Mouse (Mus musculus) layer of hippocampus, adult 9-11 months (tissue): ENCODE measurements around the gene Lat2.

Source experiments
- DNase-seq: peaks from one replicate; pipeline ENCODE4 v3.0.0; 2022

Gene Lat2

DNA sequence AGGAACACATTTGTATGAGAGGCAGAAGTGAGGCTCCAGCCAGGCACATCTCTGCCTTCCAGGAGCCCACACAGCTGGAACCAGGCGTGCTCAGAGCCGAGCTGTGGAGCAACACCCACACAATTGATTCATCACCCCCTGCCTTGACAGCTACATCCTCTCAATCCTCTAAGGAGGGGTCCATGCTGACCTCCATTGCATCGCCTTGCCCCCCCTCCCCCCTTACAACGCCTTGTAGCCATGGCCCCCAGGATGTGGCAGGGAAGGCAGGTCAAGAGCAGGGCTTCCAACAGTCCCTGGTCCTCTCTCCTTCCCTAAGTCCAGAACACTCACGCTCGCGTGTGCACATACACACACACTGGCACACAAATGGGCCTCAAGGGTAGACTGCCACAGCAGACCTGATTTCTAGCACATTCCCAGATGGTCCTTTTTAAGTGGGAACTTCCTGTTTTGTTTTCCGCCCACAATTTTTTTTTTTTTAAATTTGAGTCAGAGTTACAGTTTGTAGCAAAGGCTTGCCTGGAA is 45.8 kb downstream of the Lat2 start:
- peak; percentile 60 for DNase-seq

GRCm38 (mm10) chr5:134568030-134568429 is 46.8 kb downstream of the Lat2 start:
- no peak for DNase-seq

DNA sequence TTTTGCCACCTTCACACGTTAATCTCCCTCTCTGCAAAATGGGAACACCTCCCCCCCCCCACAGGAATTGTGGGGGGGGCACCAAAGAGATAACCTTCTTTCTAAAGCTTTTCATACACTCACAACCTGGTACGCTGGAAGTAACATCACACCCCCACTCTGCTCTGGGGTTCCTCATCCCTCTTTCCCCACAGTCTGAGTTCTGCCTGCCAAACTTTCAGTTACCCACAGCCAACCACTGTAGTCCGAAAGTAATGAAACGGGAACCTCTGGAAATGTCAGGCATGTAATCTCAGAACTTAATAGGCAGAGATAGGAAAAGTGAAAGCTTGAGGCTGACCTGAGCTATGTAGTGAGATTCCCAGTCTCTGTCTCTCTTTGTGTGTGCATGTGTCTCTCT is 47.4 kb downstream of the Lat2 start:
- no peak for DNase-seq

DNA sequence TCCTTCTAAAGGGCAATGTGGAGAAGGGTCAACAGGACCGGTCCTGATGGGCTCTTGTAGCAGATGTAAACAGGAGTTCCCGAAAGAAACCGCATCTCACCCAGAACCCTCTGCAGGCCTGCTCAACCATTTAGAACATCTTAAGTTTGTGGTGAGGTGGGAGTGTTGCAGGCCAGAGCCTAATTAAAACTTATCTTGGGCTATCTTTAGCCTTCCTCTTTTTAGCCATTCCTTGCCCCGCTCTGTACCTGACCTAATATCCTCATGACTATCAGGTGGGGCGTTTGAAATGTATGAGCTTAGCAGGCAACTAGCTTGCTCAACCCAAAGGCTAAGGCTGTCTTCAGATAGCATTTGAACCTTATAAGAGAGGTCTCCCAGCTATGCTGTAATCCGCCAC is 49.1 kb downstream of the Lat2 start:
- DNase-seq, result no peak

GRCm38 (mm10) chr5:134564272-134564671 is 50.6 kb downstream of the Lat2 start:
- no peak for DNase-seq

DNA sequence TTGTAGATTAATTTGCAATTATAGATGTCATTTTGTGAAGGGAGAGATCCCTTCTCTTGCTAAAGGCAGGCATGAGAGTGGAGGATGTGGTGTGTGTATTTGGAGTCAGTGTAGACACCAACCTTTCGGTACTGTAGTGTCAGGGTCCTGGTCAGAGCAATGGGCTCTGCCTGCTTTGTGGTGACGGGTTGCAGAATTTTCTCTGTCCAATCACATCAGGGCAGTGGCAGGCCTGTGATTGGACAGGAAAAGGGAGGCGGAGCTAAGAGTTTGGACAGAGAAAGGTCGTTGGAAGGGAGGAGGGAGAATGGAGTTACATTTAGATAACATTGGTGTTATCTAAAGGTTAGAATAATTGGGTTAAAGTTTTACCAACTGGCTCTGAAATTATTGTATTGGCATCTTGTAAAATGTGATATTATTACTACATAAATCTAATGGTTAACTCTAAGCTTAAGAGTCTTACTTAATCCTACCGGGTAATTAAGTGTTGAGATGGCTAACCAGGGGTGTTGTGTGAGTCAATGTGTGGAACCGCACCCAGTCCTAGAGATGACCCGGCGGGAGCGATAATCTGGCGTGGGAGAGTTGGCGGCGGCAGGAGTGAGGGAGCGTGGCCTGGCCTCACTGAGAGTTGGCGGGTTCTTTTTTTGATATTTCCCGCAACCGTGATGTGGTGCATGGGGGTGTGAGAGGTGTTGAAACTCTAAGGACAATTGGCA is 54.2 kb downstream of the Lat2 start:
- DNase-seq, result no peak

DNA sequence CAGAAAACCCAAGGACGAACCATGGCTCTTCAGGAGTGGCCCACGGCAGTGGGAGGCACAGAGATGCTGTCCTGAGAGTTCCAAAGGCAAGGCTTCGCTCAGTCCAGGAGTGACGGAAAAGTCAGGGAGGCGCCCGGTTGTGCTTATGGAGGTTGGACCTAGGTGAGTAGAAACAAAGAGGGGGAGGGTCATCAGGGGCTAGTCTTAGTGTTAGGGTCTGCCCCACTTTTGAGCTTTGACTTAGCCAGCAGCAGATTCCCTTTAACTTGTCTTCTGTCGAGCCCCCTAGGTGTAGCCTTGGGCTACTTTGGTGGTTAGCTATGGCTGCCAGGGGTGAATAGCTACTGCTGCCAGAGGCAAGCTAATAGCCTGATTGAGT is 54.8 kb downstream of the Lat2 start, which contains the start of gene Syna:
TSS of gene Syna (minus strand) at position 101 of the 379 bp plus-strand sequence.
- no peak for DNase-seq

GRCm38 (mm10) chr5:134555463-134556164 is 59.2 kb downstream of the Lat2 start:
- DNase-seq, result peak; percentile 85

DNA sequence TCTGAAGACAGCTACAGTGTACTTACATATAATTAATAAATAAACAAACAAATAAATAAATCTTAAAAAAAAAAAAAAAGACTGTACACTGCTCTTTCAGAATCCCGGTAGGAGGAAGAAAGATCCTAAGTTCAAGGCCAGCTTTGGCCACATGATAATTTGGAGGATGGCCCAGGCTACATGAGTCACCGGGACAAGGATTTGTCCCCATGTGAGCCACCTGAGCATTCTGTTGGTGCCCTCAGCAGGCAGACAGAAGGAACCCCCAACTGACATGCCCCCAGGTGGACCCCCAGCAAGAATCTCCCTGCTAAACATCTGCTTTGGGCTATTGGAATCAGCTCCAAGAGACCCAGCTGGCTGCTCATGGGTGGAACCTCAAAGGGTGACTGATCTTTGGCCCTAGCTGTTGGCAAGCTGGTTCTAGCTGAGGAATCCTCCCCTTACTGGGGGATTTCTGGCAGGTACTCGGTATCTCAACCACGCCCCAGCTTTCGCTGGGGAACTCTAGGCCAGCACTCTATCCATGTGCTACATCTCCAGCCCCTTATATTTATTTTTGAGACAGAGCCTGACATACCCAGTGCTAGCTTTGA is 60.8 kb downstream of the Lat2 start:
- no peak for DNase-seq

GRCm38 (mm10) chr5:134552110-134552972 is 62.5 kb downstream of the Lat2 start, which contains the start of gene Clip2:
Gene Clip2 (minus strand): TSS chr5:134552434.
- peak; percentile 98 for DNase-seq

GRCm38 (mm10) chr5:134551233-134552109 is 63.4 kb downstream of the Lat2 start:
- DNase-seq, result peak; percentile 72

DNA sequence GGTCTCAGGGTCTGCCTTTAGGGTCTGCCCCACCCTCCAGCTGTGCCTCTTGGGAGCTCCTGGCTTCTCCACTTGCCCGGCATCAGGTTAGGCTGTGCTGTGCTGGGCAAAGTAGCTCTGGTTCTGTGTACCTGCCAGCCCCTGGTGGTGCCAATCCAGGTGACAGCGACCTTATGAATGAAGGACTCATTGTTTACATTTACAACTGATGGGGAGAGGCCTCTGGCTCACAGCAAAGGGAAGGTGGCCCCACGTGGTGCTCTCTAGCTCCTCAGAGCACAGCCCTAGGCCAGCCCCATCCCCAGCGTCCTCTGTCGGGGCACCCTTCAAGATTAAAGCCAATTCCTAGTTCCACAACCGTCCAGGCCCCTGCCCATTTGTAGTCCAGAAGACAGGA is 64.0 kb downstream of the Lat2 start:
- peak; percentile 26 for DNase-seq
